Mouse (Mus musculus): Measurements from ENCODE around the gene Gch1. TPM values are rescaled to one million over a fixed set of nuclear protein-coding genes. Genes with fewer than 3 reads are reported as not detected.

The Gch1 gene
- polyA plus RNA-seq, 1 experiment, result 4.1 TPM

- Histone ChIP-seq H3K4me1 (ENCODE audit: control insufficient read depth, insufficient read depth, low read length) (no peaks in the 10 kb centered on the region), H3K4me3 (ENCODE audit: low read depth, low read length) (no peak overlapping the region)
Measured at GRCm38 (mm10) chr14:47187666-47188360, 1.4 kb downstream of the Gch1 start.

GRCm38 (mm10) chr14:47187261-47187660 lies 2.0 kb downstream of the Gch1 start:
- H3K4me3 ChIP-seq (ENCODE audit: low read depth, low read length), result no peak overlapping the region
- H3K27ac ChIP-seq (ENCODE audit: insufficient read depth, low read length), result no peak overlapping the region
- H3K9ac ChIP-seq (ENCODE audit: low read depth, poor library complexity, severe bottlenecking), result no peak overlapping the region
- no peaks in the 10 kb centered on the region for H3K4me1 ChIP-seq (ENCODE audit: control insufficient read depth, insufficient read depth, low read length)
- H3K27me3 ChIP-seq (ENCODE audit: control insufficient read depth, insufficient read depth, low read length, poor library complexity, severe bottlenecking), result no peaks in the 10 kb centered on the region
- no peak for TF ChIP-seq EP300 (IDR thresholded peaks at IDR 0.05; ENCODE audit: insufficient read depth, low read depth, low read length)
- no peak for TF ChIP-seq POLR2A (IDR thresholded peaks at IDR 0.05; ENCODE audit: insufficient read depth, low read length)
- no peak for TF ChIP-seq CTCF (IDR thresholded peaks at IDR 0.05; ENCODE audit: low read depth, low read length)
- H3K9me3 ChIP-seq (replicated peaks; ENCODE audit: control insufficient read depth, insufficient read depth, low read length, poor library complexity, severe bottlenecking), result no peaks in the 10 kb centered on the region
- no peaks in the 10 kb centered on the region for H3K36me3 ChIP-seq (ENCODE audit: control insufficient read depth, insufficient read depth, low read length, poor library complexity, severe bottlenecking)

More at GRCm38 (mm10) chr14:47187666-47188360, 1.4 kb downstream of the Gch1 start:
- H3K36me3 ChIP-seq (ENCODE audit: control insufficient read depth, insufficient read depth, low read length, poor library complexity, severe bottlenecking), result no peaks in the 10 kb centered on the region
- H3K27ac ChIP-seq (ENCODE audit: insufficient read depth, low read length), result no peak overlapping the region
- no peak overlapping the region for H3K9ac ChIP-seq (ENCODE audit: low read depth, poor library complexity, severe bottlenecking)
- no peak for TF ChIP-seq EP300 (IDR thresholded peaks at IDR 0.05; ENCODE audit: insufficient read depth, low read depth, low read length)
- no peaks in the 10 kb centered on the region for H3K9me3 ChIP-seq (replicated peaks; ENCODE audit: control insufficient read depth, insufficient read depth, low read length, poor library complexity, severe bottlenecking)
- no peaks in the 10 kb centered on the region for H3K27me3 ChIP-seq (ENCODE audit: control insufficient read depth, insufficient read depth, low read length, poor library complexity, severe bottlenecking)

- Histone ChIP-seq H3K9me3 (replicated peaks; ENCODE audit: control insufficient read depth, insufficient read depth, low read length, poor library complexity, severe bottlenecking) (no peaks in the 10 kb centered on the region), H3K36me3 (ENCODE audit: control insufficient read depth, insufficient read depth, low read length, poor library complexity, severe bottlenecking) (no peaks in the 10 kb centered on the region), H3K9ac (ENCODE audit: low read depth, poor library complexity, severe bottlenecking) (no peak overlapping the region), H3K4me3 (ENCODE audit: low read depth, low read length) (no peak overlapping the region), H3K4me1 (ENCODE audit: control insufficient read depth, insufficient read depth, low read length) (no peaks in the 10 kb centered on the region), H3K27ac (ENCODE audit: insufficient read depth, low read length) (no peak overlapping the region), H3K27me3 (ENCODE audit: control insufficient read depth, insufficient read depth, low read length, poor library complexity, severe bottlenecking) (no peaks in the 10 kb centered on the region)
- no peak for TF ChIP-seq CTCF (IDR thresholded peaks at IDR 0.05; ENCODE audit: low read depth, low read length)
- TF ChIP-seq POLR2A (IDR thresholded peaks at IDR 0.05; ENCODE audit: insufficient read depth, low read length), result no peak
- TF ChIP-seq EP300 (IDR thresholded peaks at IDR 0.05; ENCODE audit: insufficient read depth, low read depth, low read length), result no peak
Measured at GRCm38 (mm10) chr14:47186561-47186960, 2.7 kb downstream of the Gch1 start.

GRCm38 (mm10) chr14:47181497-47182290 lies 7.5 kb downstream of the Gch1 start:
- TF ChIP-seq EP300 (IDR thresholded peaks at IDR 0.05; ENCODE audit: insufficient read depth, low read depth, low read length), result no peak
- no peak for TF ChIP-seq CTCF (IDR thresholded peaks at IDR 0.05; ENCODE audit: low read depth, low read length)
- no peak for TF ChIP-seq POLR2A (IDR thresholded peaks at IDR 0.05; ENCODE audit: insufficient read depth, low read length)

GRCm38 (mm10) chr14:47178851-47179250 lies 10.4 kb downstream of the Gch1 start:
- Histone ChIP-seq H3K36me3 (ENCODE audit: control insufficient read depth, insufficient read depth, low read length, poor library complexity, severe bottlenecking) (no peaks in the 10 kb centered on the region), H3K9me3 (replicated peaks; ENCODE audit: control insufficient read depth, insufficient read depth, low read length, poor library complexity, severe bottlenecking) (no peaks in the 10 kb centered on the region), H3K4me3 (ENCODE audit: low read depth, low read length) (no peak overlapping the region), H3K27ac (ENCODE audit: insufficient read depth, low read length) (no peak overlapping the region), H3K4me1 (ENCODE audit: control insufficient read depth, insufficient read depth, low read length) (no peaks in the 10 kb centered on the region), H3K27me3 (ENCODE audit: control insufficient read depth, insufficient read depth, low read length, poor library complexity, severe bottlenecking) (no peaks in the 10 kb centered on the region), H3K9ac (ENCODE audit: low read depth, poor library complexity, severe bottlenecking) (no peak overlapping the region)
- no peak for TF ChIP-seq EP300 (IDR thresholded peaks at IDR 0.05; ENCODE audit: insufficient read depth, low read depth, low read length)
- no peak for TF ChIP-seq POLR2A (IDR thresholded peaks at IDR 0.05; ENCODE audit: insufficient read depth, low read length)
- no peak for TF ChIP-seq CTCF (IDR thresholded peaks at IDR 0.05; ENCODE audit: low read depth, low read length)

More at GRCm38 (mm10) chr14:47181497-47182290, 7.5 kb downstream of the Gch1 start:
- H3K9me3 ChIP-seq (replicated peaks; ENCODE audit: control insufficient read depth, insufficient read depth, low read length, poor library complexity, severe bottlenecking), result no peaks in the 10 kb centered on the region
- H3K27me3 ChIP-seq (ENCODE audit: control insufficient read depth, insufficient read depth, low read length, poor library complexity, severe bottlenecking), result no peaks in the 10 kb centered on the region
- no peak overlapping the region for H3K4me3 ChIP-seq (ENCODE audit: low read depth, low read length)
- H3K9ac ChIP-seq (ENCODE audit: low read depth, poor library complexity, severe bottlenecking), result no peak overlapping the region
- H3K36me3 ChIP-seq (ENCODE audit: control insufficient read depth, insufficient read depth, low read length, poor library complexity, severe bottlenecking), result no peaks in the 10 kb centered on the region
- no peaks in the 10 kb centered on the region for H3K4me1 ChIP-seq (ENCODE audit: control insufficient read depth, insufficient read depth, low read length)
- H3K27ac ChIP-seq (ENCODE audit: insufficient read depth, low read length), result no peak overlapping the region

GRCm38 (mm10) chr14:47177846-47178414 lies 11.3 kb downstream of the Gch1 start:
- Histone ChIP-seq H3K27me3 (ENCODE audit: control insufficient read depth, insufficient read depth, low read length, poor library complexity, severe bottlenecking) (no peaks in the 10 kb centered on the region), H3K4me3 (ENCODE audit: low read depth, low read length) (no peak overlapping the region), H3K36me3 (ENCODE audit: control insufficient read depth, insufficient read depth, low read length, poor library complexity, severe bottlenecking) (no peaks in the 10 kb centered on the region), H3K9me3 (replicated peaks; ENCODE audit: control insufficient read depth, insufficient read depth, low read length, poor library complexity, severe bottlenecking) (no peaks in the 10 kb centered on the region), H3K9ac (ENCODE audit: low read depth, poor library complexity, severe bottlenecking) (no peak overlapping the region), H3K27ac (ENCODE audit: insufficient read depth, low read length) (no peak overlapping the region), H3K4me1 (ENCODE audit: control insufficient read depth, insufficient read depth, low read length) (no peaks in the 10 kb centered on the region)
- no peak for TF ChIP-seq POLR2A (IDR thresholded peaks at IDR 0.05; ENCODE audit: insufficient read depth, low read length)
- TF ChIP-seq CTCF (IDR thresholded peaks at IDR 0.05; ENCODE audit: low read depth, low read length), result no peak
- TF ChIP-seq EP300 (IDR thresholded peaks at IDR 0.05; ENCODE audit: insufficient read depth, low read depth, low read length), result no peak

Data from ES-Bruce4 (cell line).